Mouse (Mus musculus) CD4-positive helper T cell, adult 2 months (primary cell): Measurements from ENCODE around the gene Nckipsd.

ENCODE experiments used
- DNase-seq: peaks from one replicate; pipeline ENCODE4 v3.0.0-alpha.2; 2012; ENCODE audit warnings: low read depth, missing footprints, low spot score

Gene Nckipsd

DNA sequence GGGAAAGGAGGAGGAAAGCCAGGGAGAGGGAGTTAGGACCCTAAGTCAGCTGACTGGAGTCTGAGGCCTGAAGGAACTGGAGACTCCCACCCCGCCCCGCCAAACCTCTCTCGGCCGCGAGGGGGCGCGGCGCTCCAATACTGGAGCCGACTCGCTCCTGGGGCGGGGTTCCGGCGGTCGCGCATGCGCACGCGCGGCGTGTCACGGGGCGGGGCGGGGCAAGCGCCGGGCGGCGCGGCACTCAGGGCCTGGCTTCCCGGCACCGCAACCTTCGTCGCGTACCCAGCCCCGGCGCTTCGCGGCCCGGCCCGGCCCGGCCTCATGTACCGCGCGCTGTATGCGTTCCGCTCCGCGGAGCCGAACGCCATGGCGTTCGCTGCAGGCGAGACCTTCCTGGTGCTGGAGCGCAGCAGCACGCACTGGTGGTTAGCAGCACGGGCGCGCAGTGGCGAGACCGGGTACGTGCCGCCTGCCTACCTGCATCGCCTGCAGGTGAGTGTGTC, at the start of gene Nckipsd:
TSS of gene Nckipsd (plus strand) at position 206 of the 503 bp plus-strand sequence.
- DNase-seq = peak; percentile 94

DNA sequence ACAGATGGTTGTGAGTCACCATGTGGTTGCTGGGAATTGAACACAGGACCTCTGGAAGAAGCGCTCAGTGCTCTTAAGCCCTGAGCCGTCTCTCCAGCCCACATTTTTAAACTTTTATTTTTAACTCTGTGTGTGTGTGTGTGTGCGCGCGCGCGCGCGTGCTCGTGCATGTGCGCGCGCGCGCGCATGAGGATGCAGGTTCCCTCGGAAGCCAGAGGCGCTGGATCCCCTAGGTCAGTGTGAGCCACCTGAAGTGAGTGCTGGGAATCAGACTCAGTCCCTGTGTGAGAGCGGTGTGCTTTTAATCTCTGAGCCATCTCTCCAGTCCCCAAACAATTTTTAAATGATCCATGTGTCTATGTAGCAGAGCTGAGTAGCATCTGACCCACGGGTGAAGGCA, 49.0 kb upstream of the Nckipsd start:
- no peak for DNase-seq

- DNase-seq = peak; percentile 54
These were observed 48.4 kb upstream of the Nckipsd start for GRCm38 (mm10) chr9:108759805-108760204.

GRCm38 (mm10) chr9:108761561-108761960, 46.6 kb upstream of the Nckipsd start:
- DNase-seq = no peak

- no peak for DNase-seq
These were observed 43.2 kb upstream of the Nckipsd start for GRCm38 (mm10) chr9:108764971-108765370.

DNA sequence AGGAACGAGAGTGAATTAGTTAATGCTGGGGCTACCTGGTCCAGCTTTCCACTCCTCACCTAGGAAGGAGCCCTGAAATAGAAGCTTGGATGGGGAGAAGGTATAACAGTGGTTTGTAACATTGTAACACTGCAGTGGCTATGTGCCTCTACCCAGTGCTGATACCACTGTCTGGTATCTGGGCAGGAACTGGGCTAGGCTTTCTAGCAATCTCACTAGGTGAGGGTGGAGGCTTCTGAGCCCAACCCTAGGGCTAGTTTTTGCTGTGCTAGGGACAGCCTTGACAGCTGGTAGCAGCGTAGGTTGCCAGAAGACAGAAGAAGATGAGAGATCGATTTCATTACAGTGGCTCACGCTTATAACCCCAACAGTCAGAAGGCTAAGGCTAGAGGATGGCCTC, 31.6 kb upstream of the Nckipsd start:
- DNase-seq = no peak

GRCm38 (mm10) chr9:108777276-108777675, 30.9 kb upstream of the Nckipsd start:
- no peak for DNase-seq

- DNase-seq = no peak
These were observed 27.2 kb upstream of the Nckipsd start for GRCm38 (mm10) chr9:108780959-108781358.

GRCm38 (mm10) chr9:108781891-108782290, 26.3 kb upstream of the Nckipsd start:
- DNase-seq = no peak

DNA sequence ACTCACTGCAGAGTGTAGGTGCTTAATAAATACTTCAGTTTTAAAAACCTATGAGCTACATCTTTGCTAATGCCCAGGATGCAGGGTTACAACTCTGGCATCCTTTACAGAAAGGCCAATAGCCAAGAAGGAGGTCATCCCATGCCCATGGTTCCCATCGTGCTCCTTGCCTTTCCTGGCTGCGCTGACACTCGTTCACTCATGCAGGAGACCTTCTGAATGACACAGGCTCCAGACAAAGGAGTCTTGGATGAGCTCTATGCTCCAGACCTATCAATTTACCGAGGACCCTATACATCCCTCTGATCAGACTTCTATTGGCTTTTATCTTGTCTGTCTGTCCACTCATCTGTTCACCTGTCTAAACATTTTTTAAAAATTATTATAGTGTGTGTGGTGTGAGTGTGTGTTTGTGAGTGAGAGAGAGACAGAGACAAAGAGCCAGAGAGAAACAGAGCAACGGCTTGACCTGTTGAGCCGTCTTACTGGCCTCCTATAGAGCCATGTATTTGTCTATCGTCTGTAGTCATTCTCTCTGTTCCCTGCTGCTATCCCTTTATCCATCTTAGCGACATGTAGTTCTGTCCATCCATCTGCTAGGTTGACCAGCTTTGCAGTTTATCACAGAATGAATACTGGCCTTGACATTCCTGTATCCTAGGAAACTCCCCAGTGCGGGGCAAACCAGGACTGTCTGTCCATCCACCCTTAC, 25.2 kb upstream of the Nckipsd start:
- DNase-seq = no peak

DNA sequence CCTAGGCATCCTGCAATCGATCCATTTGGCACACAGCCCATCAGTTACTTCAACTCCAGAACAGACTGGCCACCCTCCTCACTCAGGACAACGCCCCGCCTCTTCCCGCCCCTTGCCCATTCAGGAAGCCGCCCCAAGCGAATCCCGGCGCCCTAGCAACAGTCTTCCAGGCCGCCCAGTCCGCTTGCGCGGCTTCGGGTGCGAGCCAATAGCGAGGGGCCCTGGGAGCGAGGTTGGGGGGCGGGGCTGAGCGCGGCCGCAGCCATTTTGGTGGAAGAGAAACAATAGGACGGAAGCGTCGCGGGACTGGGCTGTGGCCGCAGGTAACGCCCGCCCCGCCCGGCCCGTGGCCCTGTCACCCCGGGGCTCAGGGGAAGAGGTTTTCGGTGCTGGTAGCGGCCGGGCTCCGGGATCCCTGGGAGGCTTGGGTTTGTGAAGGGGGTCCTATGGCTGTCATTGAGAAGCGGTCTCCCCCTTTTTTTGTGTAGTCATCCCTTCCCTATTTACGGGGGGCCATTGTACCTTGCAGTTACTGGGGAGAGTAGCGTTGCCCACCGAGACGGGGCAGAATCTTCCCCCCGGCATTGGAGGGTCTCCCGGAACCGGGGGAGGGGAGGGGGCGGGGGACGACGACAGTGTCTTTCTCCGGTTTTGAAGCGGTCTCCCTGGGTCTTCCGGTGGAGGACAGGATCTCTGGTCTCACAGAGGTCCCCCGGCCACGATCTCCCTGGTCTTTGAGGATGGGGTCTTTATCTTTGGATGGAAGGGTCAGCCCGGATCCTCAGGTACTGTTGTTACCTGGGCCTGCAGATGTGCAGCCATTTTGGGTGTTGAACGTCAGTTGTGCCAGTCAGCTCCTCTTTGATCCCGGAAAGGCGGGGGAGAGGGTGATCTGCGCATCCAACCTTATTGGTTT, 24.4 kb upstream of the Nckipsd start, which contains the start of gene Ip6k2:
TSS of gene Ip6k2 (plus strand) at position 249 of the 916 bp plus-strand sequence.
- DNase-seq = peak; percentile 92

GRCm38 (mm10) chr9:108785416-108785815, 22.8 kb upstream of the Nckipsd start:
- peak; percentile 30 for DNase-seq

GRCm38 (mm10) chr9:108786494-108786893, 21.7 kb upstream of the Nckipsd start:
- no peak for DNase-seq

GRCm38 (mm10) chr9:108787080-108787479, 21.1 kb upstream of the Nckipsd start:
- no peak for DNase-seq

DNA sequence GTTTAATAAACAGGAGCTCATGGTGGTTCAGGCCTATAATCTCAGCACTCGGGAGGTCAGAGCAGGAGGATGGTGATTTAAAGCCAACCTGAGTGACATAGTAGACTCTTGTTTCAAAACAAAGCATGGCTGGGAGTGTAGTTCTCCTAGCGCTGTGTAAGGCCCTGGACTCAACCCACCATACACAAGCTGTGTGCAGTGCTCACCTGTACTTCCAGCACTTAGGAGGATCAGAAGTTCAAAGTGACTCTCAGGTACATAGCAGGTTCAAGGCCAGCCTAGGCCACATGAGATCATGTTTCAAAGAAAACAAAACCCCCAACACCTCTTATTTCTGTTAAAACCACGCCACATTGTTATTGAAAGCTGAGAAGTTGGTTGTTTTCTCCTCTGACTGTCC, 19.5 kb upstream of the Nckipsd start:
- no peak for DNase-seq

- DNase-seq = no peak
These were observed 15.9 kb upstream of the Nckipsd start for GRCm38 (mm10) chr9:108792307-108792706.

DNA sequence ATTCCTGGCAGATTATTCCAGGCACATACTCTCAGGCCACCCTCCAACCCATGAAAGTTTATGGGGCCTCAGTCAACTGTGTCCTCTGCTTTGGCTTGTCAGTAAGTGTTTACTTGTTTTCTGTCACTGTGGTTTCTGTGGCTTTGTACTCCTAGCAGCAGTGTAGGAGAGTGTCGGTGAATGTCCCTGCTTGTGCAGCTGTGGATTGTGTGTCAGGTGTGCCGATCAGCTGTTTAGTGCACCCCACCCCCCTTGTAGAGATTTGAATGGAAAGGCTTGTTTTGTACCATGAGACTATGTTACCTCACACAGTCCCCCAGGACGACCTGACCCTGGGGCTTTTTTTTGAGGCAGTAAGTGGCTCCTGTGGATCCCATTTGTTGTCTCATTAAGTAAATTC, 15.4 kb upstream of the Nckipsd start:
- DNase-seq = peak; percentile 69

GRCm38 (mm10) chr9:108795281-108795680, 12.9 kb upstream of the Nckipsd start:
- no peak for DNase-seq

- DNase-seq = no peak
These were observed 12.4 kb upstream of the Nckipsd start for GRCm38 (mm10) chr9:108795762-108796161.

GRCm38 (mm10) chr9:108796351-108796981, 11.7 kb upstream of the Nckipsd start:
- DNase-seq = no peak

- no peak for DNase-seq
These were observed 10.7 kb upstream of the Nckipsd start for GRCm38 (mm10) chr9:108797477-108797876.

GRCm38 (mm10) chr9:108798508-108799075, 9.6 kb upstream of the Nckipsd start:
- no peak for DNase-seq
